Mouse (Mus musculus) natural killer cell, adult 2 months (primary cell): ENCODE measurements around the gene Ip6k2.

Experiments used
- DNase-seq, 2 experiments: peaks; one replicate each; pipeline ENCODE4 v3.0.0; 2022; ENCODE audit warnings: low spot score in 2 of 2

Ip6k2 gene

DNA sequence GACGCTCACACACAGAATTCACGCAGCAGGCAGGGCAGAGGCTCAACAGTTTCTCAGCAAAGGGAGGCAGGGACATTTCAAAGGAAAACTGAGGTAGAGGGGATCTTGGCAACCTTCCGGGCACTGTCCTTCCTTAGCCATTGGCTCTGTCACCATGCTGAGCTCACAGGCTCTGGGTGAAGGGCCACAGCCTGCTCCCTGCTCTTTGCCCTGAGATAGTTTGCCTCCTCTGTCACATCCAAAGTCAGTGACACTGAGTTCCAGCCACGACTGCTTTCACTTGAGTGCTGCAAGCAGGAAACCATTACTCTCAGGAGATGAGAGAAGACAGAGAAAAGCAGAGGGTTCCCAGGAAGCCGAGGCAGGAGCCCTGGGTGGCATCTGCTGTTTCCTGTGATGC lies 36.5 kb downstream of the Ip6k2 start:
- DNase-seq: no peak

DNA sequence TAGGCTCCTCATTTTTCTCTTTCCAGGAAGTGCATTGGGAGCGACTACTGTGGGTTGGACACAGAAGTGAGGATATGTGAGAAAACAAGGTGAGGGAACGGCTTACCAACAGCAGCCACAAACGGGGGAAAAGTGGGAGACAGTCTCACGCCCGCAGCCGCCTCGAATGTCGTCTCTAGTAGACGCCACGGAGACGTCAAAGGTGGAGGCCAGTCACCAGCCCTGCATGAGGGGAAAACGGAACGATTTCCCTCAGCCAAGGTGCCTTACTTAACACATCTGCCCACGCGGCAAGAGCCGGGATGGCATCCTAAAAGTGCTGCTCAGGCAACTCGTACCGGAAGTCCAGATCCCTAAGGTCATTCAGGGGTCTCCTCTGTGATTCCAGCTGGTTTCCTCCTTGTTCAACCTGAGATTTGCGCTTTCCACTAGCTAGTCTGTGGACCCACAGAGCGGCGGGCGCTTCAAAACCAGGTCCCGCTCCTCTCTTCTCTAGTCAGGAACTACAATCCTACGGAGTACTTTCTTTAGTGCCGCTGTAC lies 40.6 kb downstream of the Ip6k2 start:
- DNase-seq: no peak

DNA sequence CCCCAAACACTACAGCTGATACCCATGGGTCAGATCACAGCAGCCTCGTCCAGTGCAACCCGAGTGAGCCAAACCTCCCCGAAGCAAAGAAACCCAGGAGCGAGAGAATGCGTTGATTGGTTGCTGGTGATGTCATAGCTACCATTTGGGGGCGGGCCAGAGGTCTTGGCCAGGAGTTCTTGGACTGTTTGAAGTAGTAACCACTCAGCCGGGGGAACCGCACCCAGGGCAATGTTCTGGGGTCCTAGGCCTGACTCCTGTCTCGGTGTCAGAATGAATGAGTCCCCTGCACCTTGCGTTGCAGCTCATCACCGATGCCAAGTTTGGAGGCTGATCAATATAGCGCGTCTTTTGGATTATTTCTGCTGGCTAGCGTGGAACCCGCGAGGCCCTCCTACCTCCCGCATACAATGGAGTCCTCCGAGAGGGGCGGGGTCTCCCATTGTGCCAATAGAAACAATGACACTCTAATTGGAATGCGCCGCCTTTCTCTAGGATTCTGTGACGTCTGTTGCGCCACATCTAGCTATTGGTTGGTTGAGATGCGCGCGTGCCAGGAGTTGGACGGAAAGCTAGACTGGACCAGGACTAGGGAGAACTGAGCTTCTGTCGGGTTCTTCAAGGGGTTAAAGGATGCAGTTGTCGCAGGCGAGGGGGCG lies 41.3 kb downstream of the Ip6k2 start:
- DNase-seq: no peak

DNA sequence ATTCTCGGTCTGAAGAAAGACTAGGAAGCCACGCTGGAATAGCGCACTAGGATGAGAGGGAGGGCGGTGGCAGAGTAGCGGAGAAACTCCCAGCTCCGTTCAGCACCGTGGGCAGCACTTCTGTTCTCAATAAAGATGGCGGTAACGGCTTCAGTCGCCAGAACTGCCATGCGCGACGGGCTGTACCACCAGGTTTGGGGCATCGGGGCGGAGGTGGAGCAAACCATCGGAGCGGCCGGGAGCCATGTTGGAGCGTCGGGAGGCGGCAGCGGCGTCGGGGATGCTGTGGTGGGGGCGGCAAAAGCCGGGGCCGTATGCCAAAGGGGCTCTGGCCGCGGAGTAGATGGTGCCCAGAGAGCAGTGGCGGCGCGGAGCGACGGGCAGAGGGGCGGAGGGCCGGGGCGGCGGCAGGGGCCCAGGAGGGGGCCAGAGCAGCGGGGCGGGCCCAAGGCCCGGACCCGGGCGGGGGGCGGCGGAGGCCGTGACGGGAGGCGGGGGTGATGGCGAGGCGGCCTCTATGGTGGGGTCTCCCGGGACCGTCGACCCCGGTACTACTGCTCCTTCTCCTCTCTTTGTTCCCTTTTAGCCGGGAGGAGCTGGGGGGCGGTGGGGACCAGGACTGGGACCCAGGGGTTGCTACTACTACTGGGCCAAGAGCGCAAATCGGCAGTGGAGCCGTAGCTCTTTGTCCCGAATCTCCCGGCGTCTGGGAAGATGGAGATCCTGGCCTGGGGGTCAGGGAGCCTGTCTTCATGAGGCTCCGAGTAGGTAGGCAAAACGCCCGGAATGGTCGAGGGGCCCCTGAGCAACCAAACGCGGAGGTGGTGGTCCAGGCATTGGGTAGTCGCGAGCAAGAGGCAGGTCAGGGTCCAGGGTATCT lies 42.5 kb downstream of the Ip6k2 start, which contains the start of gene Celsr3:
Gene Celsr3 (plus strand): TSS at position 501 of the 880 bp plus-strand sequence.
- DNase-seq: peak in 1 of 2 experiments; percentile 26

DNA sequence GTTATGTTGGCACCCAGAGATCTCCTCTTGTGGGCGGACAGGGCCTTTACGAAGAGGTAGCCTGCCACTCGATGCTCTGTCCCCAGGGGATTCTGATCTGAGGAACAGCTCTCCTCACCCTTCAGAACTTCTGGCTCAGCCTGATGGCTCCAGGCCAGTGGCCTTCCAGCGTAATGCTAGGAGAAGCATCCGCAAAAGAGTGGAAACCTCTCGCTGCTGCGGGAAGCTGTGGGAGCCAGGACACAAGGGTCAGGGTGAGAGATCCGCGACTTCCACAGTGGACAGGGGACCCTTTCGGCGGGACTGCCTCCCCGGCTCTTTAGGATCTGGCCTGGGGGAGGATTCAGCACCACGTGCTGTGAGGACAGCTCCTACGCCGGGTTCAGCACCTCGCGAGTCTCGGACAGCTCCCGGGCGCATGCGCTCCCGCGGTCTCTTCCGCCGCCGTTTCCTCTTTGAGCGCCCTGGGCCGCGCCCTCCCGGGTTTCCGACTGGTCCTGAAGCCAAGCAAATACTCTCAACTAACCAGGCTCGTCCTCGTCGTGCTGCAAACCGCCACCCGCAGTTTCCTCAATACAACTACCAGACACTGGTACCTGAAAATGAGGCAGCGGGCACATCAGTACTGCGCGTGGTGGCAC lies 43.2 kb downstream of the Ip6k2 start:
- peak; percentile 61 to 75 for DNase-seq

DNA sequence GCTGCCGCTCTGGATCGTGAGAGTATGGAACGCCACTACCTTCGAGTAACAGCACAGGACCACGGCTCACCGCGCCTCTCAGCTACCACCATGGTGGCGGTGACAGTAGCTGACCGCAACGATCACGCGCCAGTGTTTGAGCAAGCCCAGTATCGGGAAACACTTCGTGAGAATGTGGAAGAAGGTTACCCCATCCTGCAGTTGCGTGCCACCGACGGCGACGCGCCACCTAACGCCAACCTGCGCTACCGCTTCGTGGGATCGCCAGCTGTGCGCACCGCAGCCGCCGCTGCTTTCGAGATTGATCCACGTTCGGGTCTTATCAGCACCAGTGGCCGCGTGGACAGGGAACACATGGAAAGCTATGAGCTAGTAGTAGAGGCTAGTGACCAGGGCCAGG lies 43.9 kb downstream of the Ip6k2 start:
- no peak for DNase-seq

DNA sequence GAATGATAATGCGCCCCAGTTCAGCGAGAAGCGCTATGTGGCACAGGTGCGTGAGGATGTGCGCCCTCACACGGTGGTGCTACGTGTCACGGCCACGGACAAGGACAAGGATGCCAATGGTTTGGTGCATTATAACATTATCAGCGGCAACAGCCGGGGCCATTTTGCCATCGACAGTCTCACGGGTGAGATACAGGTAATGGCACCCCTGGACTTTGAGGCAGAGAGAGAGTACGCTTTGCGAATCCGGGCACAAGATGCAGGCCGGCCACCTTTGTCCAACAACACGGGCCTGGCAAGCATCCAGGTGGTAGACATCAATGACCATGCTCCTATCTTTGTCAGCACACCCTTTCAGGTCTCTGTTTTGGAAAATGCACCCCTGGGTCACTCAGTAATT lies 44.3 kb downstream of the Ip6k2 start:
- DNase-seq: no peak

DNA sequence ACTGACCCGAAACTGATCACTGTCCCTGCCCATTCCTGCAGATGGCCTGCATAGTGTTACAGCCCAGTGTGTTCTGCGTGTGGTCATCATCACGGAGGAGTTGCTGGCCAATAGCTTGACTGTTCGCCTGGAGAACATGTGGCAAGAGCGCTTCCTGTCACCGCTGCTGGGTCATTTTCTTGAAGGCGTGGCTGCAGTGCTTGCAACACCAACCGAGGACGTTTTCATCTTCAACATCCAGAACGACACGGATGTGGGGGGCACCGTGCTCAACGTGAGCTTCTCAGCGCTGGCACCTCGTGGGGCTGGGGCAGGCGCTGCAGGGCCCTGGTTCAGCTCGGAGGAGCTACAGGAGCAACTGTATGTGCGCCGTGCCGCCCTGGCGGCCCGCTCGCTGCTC lies 48.0 kb downstream of the Ip6k2 start:
- DNase-seq: peak; percentile 45 to 54

DNA sequence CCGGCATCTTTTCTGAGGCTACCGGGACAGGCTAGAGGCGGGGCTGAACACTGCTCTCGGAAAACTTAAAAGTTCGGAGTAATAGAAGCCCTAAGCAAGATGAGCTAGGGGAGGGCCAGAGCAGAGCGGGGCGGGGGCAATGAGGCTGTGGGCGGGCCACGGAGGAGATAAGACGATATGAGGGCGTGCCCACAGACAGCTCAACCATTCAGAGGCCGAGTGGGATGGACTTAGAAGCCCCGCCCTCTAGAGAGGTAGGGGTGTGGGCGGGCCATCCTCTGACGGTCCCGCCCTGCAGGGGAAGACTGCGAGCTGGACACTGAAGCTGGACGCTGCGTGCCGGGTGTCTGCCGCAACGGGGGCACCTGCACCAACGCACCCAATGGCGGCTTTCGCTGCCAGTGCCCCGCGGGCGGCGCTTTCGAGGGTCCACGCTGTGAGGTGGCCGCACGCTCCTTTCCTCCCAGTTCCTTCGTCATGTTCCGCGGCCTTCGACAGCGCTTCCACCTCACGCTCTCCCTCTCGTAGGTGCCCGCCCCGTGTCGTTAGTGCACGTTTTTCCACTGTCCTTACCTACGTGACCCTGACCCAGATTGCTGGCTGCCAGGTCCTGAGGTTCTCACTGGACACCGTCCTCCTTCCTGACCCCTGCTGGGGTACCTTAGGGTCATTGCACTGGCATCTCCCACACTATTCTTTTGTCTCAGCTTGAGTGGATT lies 49.0 kb downstream of the Ip6k2 start:
- peak; percentile 87 to 88 for DNase-seq

DNA sequence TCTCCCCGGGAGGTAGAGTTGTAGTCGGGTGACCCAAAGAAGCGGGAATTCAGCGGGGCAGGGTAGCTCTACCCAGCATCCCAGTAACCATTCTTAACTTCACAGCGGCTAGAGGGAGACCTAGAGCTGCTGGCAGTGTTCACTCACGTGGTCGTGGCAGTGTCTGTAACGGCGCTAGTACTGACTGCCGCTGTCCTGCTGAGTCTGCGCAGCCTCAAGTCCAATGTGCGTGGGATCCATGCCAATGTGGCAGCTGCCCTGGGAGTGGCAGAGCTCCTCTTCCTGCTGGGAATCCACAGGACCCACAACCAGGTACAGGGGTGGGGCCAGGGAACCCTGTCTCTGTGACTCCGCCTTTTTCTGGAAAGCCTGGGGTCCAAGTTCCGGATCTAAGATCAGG lies 59.4 kb downstream of the Ip6k2 start:
- DNase-seq: no peak

DNA sequence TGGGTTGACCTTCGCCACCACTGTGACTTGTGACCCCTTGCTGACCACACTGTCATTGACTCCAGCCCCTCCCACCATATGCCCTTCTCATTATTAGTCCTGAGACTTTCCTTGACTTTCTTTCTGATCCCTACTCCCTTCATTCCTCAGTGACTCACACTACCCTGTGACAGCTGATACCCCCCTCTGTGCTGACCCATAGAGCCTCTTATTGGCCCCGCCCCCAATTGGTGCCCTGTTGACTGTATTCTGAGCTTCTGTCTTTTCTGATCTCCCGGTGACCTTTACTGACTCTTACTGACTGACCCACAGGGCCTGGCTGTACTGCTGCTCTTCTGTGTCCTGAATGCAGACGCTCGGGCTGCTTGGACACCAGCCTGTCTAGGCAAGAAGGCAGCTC lies 61.8 kb downstream of the Ip6k2 start:
- DNase-seq: no peak

DNA sequence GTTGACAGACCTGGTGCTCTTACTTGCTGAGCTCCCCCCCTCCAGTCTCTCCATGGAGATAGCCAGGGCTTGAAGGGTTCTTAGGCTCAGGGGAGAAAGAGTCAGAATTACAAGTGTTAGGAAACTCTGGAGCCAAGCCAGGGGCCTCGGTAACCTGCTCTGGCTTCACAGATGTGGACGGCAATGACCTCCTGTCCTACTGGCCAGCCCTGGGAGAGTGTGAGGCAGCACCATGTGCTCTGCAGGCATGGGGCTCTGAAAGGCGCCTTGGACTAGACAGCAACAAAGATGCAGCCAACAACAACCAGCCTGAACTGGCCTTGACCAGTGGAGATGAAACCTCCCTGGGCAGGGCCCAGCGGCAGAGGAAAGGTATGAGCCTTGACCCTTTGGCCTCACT lies 63.8 kb downstream of the Ip6k2 start:
- no peak for DNase-seq

DNA sequence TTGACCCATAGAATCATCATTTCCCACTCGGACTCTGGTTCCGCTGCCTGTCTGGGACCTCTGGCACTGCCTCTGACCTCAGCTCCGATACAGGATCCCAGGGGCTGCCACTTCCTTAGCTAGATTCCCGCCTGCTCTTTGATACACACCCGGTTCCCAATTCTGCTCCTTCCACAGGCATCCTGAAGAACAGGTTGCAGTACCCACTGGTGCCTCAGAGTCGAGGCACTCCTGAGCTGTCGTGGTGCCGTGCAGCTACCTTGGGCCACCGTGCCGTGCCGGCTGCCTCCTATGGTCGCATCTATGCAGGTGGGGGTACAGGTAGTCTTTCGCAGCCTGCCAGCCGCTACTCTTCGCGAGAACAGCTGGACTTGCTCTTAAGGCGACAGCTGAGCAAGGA lies 64.8 kb downstream of the Ip6k2 start:
- no peak for DNase-seq

DNA sequence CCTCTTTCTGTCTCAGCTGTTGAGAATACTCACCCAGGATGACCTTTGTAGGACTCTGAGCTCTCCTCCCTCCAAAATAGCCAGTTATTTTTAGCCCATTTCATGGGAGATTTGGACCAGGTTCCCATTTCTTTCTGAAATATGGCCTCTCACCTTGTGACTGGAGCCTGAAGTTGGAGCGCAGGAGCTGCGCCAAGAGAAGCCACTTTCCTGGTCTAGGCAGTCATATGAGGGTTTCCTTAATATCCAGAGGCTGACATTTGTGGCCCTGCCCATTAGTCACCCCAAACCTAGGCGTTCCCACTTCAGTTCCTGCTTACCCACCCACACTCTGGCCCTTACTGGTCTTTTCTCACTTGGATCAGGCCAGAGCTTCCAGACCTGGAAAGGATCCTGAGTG lies 69.4 kb downstream of the Ip6k2 start, which contains the start of gene Slc26a6:
Gene Slc26a6 (plus strand): TSS at position 308 of the 400 bp plus-strand sequence.
- DNase-seq: no peak

DNA sequence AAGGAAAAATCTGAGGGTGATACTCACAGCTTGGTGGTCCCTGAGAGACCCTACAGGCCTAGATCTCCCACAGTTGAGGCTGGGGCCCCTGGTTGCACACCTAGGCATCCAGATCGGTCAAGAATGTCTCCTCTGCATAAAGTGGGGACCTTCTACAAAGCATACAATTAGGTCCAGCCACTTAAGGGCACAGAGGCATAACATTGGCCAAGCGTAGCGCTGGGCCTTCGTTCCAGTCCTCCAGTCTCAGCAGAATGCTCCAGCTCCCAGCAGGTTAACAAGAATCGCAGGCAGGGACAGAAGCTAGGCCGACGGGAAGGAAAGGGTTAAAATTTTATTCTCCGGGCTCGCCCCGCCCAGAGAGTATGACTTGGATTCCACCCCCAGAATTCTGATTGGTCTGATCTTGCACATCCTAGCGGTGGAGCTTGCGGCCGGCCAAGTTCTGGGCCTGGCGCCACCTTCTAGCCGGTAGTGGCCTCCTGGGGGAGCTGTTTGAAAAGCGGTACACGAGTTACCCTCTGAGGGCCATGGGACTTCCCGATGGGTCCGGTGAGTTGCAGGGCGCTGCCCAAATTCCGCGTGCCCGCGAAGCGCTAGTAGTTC lies 70.1 kb downstream of the Ip6k2 start:
- peak; percentile 92 to 93 for DNase-seq

DNA sequence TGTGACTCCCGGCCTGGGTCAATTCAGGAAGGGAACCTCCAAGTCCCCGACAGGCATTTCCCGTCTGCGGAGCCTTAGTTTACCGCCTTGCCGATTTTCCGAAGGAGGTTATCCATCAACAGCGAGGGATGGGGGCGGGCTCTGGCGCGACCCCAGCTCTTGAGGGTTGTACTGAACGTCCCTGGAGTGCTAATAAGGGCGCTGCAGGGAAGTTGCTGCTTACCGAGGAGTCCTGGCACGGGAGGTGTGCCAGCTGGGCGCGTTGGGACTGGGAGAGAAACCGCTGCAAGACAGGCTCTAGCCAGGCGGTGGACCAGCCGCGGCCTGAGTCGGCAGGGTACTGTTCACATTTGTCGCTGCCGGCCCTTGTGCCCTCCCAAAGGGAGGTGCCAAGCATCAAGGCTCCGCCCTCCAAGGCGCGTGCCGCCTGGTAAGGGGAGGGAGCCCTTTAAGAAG lies 70.7 kb downstream of the Ip6k2 start:
- DNase-seq: peak; percentile 72 to 82

DNA sequence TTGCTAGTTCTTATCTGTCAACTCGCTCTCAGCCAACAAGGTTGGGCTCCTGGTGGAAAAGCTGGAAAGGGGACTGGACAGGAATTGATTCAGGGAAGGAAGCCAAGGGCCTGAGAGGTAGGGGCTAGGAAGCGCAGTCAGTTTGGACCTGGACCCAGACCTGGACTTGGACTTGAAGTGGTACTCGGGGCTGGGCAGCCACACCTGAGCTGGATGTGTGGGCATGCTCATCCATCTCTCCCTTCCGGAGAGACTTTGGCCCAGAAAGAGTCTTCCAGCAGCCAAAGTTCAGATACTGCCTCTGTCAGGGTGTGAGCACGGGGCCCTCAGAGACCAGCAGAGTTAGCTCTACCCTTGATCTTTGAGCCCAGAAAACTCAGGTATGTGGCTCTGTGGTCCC lies 71.7 kb downstream of the Ip6k2 start:
- no peak for DNase-seq
